Mouse (Mus musculus) thymus, postnatal 10 days (tissue): ENCODE measurements around the gene Bche.

Source experiments
- DNase-seq, 2 experiments: peaks; one replicate each; pipeline ENCODE4 v3.0.0; 2021; ENCODE audit warnings: low spot score in 2 of 2

The Bche gene

DNA sequence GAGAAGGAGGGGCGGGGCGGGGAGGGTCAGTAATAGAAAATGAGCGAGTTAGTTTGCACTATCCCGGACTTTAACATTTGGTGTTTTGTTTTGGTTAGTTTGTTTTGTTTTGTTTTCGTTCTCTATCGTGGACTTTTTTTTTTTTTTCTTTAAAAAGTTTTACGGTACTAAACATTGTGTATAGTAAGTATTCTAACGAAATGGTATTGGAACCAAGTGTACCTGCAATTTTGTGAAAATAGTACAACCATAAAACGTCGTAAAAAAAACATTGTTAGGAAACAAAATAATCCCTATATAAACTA is at the start of gene Bche:
TSS of gene Bche (minus strand) at position 6 of the 305 bp plus-strand sequence.
- no peak for DNase-seq

DNA sequence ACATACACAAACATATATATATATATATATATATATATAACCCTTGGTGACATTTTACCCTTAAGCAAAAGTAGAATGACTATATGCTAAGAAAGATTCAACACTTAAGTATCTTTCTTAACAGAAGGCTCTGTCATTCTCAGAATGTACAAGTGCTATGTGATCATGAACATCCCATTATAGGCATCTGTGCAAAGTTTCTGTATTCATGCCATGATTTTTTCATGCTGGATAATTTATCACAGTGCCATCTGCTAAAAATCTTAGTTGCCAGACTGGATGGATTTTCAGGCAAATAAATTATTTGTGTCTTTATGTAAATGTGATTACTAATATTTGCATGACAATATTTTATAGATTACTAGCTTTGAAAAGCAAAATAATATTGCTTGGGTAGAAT is 33.8 kb upstream of the Bche start:
- no peak for DNase-seq

DNA sequence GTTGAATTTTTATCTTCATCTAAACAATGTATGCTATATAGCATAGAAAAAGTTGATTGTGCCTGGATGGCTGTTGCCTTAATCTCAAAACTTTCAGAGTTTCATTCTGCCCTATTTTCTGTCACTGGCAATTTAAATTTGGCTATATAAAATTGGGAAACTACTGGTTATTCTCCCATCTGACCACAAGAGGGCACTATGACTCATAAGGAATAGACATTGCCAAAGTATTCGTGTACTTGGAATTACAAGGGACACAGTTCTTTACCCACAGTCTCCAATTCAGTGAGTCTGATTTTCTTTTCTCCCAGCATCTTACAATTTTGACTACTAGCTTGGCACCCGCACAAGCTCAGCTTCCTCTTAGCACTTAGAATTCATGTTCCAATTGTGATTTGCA is 23.5 kb upstream of the Bche start:
- no peak for DNase-seq

DNA sequence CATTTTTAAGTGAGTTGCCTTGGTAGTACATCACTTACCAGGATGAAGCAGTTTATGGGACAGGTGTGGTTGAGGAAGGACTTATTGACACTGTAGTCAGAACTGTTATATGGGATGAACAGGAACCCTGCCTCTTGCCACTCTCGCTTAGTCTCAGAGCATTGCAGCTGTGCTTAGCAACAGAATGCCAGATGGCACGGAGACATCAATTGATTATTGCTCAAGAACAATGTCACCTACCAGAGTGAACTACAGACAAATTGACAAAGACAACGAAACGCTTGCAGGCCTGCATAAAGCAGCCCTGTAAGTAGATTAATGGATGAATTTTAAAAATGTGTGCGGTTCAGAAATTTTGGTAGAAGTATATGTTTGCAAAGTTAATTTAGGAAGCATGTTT is 21.3 kb upstream of the Bche start:
- DNase-seq = no peak

DNA sequence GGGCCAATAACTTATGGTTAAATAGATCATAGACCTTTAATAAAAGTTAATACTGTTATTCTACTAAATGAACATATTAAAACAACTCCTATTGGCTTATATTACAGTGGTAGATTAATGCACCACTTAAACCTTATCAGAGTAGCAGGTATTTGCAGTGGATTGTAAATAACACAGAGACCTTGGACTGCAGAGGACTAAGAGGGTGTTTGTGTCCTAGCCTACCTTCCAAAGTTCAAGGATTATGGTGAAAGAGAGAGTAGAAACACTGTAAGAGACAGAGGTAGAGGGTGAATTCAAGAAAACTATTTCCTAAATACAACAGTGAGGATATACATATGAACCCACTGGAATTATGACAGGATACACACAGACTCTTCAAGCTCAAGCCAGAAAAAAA is 17.5 kb upstream of the Bche start:
- DNase-seq = no peak

DNA sequence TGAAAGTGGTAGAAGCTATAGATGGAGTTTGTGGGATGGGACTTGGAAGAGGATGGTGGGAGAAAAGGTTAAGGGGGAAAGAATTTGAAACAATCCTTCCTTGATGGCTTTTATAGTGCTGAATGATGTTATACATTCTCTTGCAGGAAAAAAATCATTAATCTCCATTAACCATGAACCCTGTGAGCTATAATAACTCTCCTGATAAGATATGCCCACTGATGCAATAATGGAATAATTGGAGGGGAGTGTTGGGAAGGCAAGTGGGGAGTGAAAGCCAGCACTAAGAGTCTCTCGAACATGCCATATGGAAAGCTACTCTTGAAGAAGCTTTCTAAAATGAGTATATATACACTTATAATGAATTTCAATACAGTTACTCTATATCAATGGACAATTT is 16.7 kb upstream of the Bche start:
- no peak for DNase-seq

DNA sequence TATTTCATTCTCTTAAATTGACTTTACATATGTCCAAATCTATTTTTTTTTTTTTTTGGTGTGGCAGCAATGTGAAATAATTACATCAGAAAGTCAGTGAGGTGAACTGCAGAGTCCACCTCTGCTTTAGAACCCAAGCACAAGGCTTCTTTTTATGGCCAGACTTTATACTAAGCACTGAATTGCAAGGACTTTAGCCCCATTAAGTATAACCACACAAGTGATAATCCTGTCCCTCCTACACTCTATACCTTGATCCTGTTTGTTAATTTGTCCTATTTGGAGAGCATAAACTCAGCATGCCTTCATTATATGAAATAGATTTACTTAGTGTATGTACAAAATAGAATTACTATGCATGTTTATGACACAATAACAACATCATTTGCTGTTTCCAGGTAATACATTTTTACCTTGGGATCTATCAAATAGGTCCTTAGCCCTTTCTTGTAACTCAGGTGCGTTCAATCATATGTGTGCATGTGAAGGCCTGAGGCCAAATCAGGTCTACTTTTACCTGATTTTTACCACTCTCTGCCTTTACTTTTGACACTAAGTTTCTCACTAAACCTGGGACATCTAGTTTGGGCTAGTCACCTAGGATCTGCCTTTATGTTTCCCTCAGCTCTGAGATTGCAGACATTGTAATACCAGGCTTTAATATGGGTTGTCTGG is 9.5 kb upstream of the Bche start:
- no peak for DNase-seq

DNA sequence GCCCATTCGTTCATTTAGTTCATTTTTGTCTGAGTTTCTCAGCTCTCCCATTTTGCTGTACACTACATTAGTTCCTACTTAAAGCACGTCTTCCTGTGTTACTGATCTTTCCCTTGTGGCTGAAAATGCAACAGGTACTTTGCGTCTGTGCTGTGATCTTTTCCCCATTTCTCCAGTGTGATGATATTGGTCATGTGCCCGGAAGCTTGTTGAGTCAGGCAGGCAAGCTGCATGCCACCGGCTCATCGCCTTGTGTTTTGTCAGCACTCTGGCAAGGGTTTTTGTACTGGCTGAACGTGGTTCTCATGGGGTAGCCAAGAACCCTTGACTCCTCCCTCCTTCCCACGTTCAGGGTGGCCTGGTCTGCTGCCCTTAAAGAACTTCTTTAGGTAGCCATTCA is 1.7 kb upstream of the Bche start:
- DNase-seq = no peak

DNA sequence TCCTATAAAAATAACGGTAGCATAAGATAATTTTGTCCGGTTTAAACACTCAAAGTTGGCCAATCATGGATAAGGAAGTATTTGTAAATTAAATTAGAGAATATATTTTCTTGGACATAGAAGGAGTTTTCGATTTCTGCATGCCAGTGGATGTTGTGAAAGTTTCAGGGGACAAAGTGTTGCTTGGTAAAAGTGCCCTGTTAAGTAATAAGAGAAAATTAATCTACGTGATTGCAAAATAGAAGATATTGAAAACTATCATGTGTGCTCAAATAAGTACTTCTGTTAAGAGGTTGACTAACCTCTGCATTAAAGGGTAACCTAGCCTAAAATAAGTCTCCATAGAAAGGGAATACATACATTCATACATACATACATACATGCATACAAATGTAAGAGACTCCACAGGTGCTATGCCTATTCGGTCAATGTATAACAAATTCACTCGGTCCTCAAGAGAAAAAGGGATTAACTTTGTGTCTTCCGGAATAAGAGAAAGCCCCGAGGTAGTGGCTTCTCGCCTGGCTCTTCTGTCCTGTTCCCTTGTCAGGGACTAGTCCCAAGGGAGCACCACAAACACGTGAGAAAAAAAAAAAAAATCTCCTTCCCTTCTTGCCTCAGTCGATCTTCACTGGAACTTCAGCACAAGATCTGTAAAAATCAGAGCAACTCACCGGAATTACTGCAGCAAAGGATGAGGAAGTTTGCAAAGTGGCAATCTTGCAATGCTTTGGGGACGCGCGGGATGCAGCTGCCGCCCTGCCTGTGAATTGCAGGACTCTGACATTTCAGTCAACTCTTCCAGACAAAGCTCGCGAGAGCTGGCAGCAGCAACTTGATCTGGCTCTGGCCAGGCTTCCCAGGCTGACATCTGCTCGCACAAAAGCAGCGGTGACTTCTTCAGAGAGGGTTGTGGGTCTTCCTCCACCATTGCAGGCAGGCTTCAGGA is 480 bp downstream of the Bche start:
- no peak for DNase-seq

DNA sequence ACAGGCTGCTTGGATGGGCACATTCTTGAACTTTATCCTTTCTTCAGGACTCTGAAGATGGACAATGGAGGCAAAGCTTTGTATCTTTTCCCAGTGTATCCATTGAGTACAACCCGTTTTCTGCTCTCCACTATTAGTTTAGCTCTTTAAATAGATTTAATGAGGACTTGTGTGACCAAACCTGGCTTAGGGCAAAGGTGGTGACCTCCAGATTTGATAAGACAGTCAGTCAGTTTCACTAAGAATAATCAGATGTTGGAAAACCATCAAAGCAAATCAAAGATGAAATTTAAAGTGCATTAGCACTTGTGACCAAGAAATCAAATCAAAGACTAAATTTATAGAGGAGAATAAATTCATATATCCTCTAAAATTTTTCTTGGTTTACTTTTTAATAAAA is 1.7 kb downstream of the Bche start:
- no peak for DNase-seq

DNA sequence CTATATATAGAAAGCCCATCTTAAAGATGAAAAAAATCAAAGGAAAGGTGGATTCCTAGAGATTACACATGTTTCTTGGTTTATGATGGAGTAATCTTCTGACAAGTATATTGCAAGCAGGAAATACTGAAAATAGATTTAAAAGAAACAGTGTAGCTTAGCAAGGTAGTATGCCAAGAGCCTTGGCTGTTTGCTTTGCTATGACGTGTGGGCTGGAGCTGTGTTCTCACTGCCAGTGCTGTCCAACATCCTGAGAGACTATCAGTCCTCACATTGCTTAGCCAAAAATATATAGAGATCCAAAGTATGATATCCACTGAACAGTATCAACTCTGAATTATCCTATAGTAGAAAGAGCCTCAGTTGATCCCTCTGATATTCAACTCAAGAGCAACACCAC is 9.3 kb downstream of the Bche start:
- DNase-seq = no peak

DNA sequence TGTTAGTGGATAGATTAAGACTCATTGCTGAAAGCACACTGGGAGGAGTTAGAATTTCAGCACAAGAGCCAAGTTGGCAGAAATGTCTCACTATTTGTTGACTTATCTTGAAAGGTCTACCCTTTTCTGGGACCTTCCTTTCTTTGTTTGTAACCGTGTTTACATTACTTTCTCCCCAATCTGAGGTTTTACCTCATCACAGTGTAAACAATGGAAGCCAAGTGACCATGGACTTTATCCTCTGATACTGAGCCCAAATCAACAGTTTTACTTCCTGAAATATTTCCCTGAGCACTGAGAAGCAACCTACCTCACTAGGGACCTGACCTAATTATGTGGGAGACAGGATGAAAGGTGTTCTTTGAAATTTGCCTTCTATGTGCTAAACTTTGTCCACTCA is 34.9 kb downstream of the Bche start:
- DNase-seq = no peak

DNA sequence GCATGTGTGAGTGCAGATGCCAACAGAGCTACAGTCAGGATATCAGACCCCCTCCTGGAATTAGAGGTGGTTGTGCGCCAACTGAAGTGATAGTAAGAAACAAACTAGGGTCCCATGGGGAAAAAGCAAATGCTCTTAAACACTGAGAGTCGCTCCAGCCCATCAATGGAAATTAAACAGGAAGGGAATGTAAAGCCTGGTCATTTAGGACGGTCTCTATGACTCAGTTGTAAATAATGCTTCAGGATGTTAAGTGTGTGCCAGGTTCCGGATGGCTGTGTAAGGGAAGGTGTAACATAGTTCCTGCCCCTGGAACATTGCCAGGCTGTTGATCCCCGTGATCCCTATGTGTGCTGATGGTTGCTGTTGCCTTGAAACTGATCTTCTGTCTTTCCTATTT is 40.0 kb downstream of the Bche start:
- DNase-seq = no peak

DNA sequence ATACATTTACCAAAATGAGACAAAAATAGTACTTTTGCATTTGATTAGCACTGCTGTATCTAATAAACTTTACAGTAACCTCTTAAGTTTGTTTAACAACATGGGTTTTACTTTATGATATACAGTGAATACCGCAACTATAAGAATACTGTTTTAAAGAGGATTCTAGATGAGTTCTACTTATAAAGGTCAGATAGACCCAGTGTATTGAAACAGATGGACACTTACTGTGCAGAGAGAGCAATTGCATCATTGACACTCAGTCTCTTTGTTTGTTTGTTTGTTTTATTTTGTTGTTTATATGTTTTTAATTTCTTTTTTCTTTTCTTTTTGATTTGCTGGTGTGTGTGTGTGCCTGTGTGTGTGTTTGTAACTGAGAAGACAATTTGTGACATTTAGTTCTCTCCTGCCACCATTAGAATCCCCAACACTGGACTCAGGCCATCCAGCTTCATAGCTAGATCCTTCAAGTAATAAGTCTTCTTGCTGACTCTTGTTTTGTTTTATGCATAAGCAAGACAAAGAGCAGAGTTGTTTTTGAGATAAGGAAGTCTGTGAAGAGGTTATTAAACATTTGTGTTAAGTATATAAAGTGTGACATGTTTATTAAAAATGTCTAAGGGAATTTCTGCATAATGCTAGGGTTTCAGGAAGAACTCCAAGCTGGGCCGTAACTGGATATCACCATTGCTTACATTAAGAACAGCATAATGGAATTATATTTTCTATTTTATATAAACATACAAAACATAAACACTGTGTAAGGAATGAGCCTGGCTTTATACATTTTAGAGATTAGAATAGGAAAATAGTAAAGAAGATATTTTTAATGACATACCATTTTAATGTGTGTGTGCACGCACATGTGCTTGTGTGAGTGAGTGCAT is 40.7 kb downstream of the Bche start:
- DNase-seq = no peak

DNA sequence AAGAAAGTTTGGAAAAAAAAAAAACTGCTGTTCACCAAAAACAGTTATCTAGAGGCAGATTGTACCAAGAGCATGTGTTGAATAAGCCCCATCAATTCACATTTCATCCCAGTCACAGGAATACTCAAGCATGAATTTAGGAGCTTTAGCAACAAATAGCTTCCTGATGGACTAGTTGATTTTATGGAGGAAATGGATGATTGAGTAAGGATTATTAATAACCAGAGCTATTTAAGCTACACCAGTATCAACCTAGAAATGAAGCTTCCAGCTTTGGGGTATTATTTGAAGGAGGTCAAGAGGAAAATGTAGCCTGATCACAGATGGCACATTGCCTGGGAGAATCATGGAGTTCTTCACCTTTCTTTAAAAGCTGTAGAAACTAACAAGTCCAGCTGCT is 57.9 kb downstream of the Bche start:
- no peak for DNase-seq

DNA sequence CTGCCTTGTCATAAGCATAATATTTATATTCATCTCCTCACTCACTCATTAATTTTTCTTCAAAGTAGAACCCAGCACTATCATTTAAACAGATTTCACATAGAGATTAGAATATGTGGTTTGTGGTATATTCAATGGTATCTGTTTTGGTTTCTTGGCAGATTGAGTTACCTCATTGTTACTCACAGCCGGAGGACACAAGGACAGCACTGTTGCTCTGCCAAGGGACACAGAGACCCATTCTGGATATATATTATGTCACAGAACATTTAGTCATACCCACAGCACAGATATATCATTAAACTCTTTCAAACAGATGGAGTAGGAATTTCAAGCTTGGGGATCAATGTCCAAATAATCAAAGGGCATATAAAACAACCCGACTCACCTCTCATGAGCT is 61.2 kb downstream of the Bche start:
- DNase-seq = no peak

DNA sequence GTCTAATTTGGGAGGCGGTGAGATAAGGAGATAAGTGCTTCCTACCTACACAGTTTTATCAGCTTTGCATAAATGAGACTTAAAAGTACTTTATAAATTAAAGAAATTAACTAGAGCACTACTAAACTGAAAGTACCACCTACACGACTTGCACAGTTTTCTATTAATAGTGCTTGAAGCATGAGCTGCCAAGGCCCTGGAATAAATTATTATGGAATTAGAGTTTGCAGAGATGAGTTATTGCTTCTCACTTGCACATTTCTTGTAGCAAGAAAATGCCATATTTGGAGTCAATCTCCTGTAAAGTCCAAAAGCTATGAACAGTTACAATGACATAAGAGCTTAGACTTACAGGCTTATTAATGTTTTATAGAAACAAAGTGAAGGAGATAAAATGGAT is 96.8 kb downstream of the Bche start:
- no peak for DNase-seq

DNA sequence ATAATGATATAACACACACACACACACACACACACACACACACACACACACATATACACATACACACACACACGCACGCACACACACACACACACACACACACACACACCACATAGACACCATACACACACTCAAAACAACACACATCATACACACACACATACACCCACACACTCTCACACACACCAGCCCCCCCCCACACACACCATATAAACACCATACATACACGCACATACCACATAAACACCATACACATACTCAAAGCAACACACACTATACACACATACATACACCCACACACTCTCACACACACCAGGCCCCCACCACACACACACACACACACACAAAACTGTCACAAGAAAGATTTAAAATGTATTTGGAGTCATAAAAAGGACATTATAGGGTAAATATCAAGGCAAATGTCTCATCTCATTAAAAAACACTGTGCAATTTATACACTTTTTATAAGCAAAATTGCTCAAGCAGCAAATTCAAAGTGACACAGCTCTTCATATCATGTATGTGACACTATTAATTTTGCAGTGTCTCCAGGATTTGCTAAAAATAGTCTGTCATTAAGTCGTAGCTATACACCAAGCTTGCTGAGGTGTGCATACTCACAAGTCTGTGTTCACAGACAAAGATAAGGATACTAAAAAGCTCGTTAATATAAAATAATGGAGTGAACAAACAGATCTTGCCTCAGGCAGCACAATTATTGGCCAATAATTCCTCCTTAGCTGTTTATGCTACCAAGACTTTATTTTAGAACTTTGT is 116.3 kb downstream of the Bche start:
- DNase-seq = no peak
